Mouse (Mus musculus) T-helper 2 cell (primary cell): ENCODE measurements around the gene Gm20388.

Source experiments
- in situ Hi-C: fragments of 300-600 bp; cut with MboI, MseI; formaldehyde crosslinking; loops from one replicate; pipeline ENCODE4 v1.15.1; 2025; ENCODE audit warnings: high pct_unique_total_duplicates

The Gm20388 gene

DNA sequence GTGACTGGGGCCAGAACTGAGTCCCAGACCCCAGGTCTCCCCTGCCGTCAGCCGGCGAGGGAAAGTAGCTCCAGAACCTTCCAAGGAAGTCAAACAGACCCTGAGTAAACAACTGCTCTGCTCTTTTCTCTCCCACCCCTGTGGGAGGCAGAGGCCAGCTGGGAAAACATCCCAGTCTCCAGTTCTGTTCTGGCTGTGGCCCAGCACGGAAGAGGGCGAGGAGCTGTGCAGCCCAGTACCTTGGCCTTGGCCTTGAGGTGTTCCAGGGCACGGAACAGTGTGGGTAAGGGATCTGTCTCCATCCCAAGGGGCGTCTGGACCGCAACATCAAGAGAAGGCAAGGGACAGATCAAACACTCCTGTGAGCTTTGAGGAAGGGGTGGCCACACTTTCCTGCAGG, 2011.5 kb downstream of the Gm20388 start:
- in situ Hi-C loops, result loop anchor here (10.0 kb wide), 1 partner anchor 167 kb away; no protein-coding TSS in a partner anchor

DNA sequence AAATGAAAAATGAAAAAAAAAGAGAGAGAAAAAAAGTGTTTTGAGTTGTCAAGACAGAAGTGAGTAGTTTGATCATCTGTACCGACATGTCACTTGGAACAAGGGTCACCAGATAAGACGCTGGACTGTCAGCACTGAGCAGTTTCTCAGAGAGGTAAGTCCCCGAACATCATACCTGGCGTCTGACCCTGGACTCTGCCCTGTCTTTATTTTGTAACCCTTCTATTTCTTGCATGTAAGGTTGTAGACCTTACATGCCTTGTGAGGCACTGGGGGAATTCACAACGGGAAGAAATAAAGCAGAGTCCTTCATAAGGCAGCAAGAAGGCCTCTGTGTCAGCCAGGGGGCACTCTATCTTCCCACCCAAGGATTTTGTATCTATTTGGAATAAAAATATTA, 2014.0 kb downstream of the Gm20388 start:
- in situ Hi-C loops, result loop anchor here (10.0 kb wide), 1 partner anchor 170 kb away; no protein-coding TSS in a partner anchor

DNA sequence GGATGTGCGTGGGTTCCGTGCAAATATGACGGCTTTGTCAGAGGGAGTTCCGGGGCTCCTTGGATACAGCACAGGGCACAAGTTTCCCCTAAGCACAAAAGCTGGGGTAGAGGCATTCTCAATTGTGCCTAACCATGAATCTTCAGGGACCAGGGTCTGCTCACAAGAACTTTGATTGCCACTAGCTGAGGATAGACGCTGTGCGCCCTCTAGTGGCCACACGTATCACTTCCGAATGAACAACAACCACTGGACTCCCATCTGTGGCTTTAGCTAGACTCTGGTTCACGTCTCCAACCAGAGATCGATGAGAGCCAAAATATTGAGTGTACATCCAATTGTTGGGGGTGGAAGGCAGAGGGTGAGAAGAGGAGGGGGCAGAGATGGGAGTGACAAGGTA, 2015.0 kb downstream of the Gm20388 start:
- in situ Hi-C loops, result loop anchor here (10.0 kb wide), 1 partner anchor 171 kb away; no protein-coding TSS in a partner anchor

GRCm38 (mm10) chr8:121926266-121926665, 2015.6 kb downstream of the Gm20388 start:
- in situ Hi-C loops, result loop anchor here (10.0 kb wide), 1 partner anchor 171 kb away; no protein-coding TSS in a partner anchor

DNA sequence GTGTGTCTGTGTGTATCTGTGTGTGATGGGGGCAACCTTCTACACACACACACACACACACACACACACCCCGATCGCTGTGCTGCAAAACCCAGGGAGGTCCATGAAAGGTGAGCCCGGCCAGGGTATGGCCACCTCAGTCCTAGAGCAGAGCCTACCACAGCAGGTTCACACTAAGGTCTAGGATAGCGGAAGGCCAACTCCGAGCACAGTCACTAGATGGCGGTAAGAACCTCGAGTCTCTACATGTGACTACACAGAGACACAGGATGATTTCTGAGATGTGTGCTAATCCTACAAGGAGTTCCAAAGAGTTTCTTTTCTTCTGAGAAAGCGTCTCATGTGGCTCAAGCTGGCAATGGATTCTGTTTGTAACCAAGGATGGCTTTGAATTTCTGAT, 2016.7 kb downstream of the Gm20388 start:
- in situ Hi-C loops, result loop anchor here (10.0 kb wide), 1 partner anchor 173 kb away; no protein-coding TSS in a partner anchor

DNA sequence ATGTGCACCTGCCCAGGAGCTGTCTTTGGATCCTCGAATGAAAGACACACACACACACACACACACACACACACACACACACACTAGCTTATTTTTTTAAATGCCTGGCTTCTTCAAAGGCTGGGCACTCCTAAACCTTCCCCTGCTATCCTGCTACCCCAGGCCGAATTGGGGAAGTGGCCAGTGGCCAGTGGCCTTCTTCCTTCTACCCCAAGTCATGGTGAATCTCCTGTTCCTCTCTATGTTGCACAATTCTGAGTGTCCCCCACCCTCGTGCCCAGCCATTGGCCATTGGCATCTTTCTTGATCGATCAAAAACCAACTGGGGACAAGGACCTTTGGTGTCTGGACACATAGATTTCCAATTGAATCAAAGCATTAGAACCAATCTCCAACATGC, 2019.4 kb downstream of the Gm20388 start:
- in situ Hi-C loops, result no loop called here

DNA sequence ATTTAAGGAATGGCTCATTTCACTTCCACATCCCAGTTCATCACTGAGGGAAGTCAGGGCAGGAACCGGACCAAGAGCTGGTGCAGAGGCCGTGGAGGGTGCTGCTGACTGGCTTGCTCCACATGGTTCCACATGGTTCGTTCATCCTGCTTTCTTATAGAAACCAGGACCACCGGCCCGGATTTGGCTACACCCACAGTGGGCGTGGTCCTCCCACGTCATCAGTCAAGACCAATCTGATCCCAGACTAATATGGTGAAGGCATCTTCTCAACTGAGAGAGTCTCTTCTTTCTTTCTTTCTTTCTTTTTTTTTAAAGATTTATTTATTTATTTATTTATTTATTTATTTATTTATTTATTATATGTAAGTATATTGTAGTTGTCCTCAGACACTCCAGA, 2020.9 kb downstream of the Gm20388 start:
- in situ Hi-C loops, result no loop called here

DNA sequence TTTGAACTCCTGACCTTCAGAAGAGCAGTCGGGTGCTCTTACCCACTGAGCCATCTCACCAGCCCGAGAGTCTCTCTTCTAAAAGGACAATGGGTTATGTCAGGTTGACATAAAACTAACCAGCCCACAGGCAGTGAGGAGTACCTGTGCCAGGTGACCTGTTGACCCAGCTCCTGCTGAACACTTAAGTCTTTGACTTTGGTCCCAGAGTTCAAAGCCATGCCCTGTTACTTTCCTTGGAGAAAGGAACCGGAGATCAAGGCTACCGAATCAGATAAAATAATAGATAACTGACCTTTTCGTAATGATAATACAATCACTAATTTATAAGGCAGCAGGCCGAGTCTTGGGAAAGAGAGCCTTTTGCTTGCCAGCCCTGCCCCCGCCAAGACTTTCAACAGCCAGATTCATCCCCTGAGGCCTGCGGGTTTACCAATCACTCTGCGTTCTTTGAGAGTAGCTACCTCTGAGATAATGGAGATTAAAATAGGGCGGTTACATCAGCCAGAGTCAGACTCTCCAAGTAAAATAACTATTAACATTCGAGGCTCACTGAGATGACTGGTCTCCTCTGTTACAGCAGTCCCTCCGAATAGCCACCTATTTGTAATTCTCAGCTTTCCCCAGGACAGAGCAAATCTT, 2021.5 kb downstream of the Gm20388 start:
- in situ Hi-C loops, result no loop called here

DNA sequence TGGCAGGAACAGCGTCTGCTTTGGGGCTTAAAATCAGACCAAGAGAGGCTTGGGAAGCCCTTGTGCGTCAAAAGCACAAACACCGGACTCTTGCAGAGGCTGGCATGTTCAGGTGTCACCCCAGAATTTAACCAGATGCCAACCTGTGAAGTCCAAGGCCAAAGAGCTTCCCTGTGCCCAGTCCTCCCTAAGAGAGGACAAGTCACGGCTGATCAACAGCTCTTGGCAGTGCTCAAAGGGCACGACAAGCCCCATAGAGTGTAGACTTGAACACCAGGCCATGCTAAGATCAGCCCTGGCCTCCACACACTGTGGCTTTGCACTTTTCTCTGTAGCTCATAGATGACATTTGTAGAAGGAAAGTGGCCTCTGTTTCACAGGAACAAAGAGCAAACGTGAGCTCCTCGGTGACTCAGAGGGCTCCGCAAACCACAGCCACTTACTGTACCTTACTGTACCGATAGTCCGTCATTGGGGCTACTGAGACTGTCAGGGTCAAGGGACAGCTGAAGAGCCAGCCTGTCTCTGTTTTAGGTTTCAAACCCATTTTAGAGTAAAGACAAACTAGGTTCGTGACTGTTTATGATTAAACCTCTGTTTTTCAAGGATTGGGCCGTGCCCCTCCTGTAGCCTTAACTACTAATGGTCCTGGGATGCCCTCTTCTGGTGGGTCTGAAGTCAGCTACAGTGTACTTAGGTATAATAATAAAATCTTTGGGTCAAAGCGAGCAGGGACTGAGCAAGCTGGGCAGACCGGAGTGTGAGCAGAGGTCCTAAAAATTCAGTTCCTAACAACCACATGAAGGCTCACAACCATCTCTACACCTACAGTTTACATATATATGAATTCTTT, 2022.3 kb downstream of the Gm20388 start:
- in situ Hi-C loops, result no loop called here

GRCm38 (mm10) chr8:121934506-121934905, 2023.9 kb downstream of the Gm20388 start:
- in situ Hi-C loops, result no loop called here

DNA sequence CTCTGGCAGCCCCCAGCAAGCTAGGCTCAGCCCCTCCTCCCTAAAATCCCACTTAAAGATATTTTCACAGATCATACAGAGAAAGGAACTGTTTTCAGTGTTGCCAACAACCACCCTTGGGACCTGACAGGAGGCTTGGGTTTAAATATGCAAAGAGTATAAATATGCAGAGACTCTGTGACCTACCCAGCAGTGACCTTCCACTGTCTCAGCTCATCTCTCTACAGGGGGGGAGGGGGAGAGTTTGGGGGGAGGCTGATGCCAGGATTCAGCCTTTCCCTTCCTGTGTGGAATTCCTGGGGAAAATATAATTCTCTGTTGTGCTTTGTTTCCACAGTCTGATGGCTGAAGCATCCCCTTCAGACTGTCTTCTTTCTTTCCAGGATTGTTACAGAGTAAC, 2024.3 kb downstream of the Gm20388 start:
- in situ Hi-C loops, result no loop called here

- in situ Hi-C loops, result no loop called here
These were observed 2025.0 kb downstream of the Gm20388 start for GRCm38 (mm10) chr8:121935341-121936294.

- in situ Hi-C loops, result no loop called here
These were observed 2025.8 kb downstream of the Gm20388 start for GRCm38 (mm10) chr8:121936391-121936790.

DNA sequence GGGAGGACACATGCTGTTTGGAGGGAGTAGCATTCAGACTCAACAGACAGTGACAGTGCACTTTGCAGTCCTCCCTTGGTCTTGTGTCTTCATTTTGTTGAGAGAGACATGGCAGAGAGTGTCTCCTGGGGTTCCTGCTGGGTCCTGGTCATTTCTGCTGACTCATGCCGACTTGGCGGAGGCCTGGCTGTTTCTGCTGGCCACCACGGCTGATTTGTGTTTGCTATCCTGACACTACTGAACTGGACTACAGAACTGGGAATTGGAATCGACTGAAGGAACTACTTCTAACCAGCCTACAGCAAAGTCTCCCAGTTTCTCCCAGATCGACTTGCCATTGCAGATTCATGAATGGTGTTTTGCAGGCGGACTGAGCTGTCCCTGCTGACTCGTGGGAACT, 2028.1 kb downstream of the Gm20388 start:
- in situ Hi-C loops, result no loop called here

GRCm38 (mm10) chr8:121943057-121943540, 2032.5 kb downstream of the Gm20388 start:
- in situ Hi-C loops, result no loop called here

DNA sequence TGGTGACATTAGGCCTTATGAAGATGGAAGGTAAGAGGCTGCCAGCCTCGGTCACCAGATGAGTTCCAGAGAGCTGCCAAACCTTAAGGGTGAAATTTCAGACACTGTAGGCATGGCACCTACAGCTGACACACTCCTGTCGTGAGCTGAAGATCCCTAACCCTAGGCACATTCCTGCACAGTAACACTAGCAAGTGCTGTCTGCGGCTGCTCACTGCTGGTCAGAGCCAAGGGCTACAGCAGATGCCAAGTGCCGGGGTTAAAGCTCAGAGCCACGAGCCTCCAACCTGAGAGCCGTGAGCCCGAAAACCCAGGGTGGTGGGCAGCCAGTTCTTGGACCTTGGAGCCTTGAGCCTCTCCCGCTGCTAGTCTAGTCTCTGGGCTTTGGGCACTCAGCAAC, 2033.1 kb downstream of the Gm20388 start:
- in situ Hi-C loops, result no loop called here

GRCm38 (mm10) chr8:121944831-121945230, 2034.2 kb downstream of the Gm20388 start, which contains the start of gene Car5a:
TSS of gene Car5a (minus strand) at chr8:121944904.
- in situ Hi-C loops, result no loop called here

- in situ Hi-C loops, result no loop called here
These were observed 2035.7 kb downstream of the Gm20388 start for GRCm38 (mm10) chr8:121946351-121946750.

DNA sequence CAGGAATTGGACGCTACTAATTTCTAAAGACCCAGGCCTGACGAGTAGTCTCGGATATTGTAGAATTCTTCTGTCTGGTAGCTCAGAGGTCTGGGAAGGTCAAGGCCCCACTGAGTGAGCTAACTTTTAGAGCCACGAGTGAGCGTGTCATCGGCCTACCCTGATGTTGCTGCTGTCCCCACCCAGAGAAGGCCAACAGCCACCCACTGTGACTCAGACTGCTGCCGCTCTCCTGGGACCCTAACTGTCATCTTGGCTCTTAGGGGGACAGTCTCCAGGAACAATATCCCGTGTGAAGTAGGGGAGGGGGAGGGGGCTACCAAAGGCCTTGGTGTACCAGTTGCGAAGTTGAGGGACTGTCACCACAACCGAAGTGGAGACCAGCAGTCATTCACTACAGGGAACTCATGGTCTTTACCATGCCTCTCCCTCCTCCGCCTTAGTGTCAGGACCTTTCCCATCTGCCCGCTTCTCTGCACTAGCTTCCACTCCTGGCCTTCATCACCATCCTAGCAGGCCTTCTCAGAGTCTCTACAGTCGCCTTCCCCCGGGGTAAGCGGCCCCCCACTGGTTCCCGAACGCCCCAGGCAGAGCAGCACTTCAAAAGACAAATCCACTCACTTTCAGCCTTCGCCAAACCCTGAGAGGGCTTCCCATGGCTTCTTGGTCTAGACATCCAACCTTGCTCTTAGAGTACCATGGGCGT, 2036.6 kb downstream of the Gm20388 start:
- in situ Hi-C loops, result no loop called here

DNA sequence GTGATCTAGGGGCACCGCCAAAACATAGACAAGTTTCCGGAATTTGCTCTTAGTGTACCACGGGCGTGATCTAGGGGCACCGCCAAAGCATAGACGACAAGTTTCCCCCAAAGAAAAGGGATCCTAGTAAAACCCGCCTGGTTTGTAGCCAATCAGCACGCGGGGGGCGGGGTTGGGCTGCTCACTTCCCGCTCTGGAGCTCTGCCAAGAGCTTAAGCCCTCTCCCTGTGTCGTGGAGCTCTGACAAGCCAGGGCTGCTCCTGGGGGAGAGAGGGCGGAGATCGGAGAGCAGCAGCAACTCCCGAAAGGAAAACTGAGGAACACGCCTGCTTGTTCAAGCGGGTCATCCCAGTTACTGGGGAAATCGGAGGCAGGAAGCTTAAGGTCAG, 2037.1 kb downstream of the Gm20388 start:
- in situ Hi-C loops, result no loop called here
